Mouse (Mus musculus): Measurements from ENCODE around the gene Micu2.
"Not testable (repeated sequence)": the region's sequence is repeated elsewhere in the genome, so short reads cannot be mapped to it uniquely, and the experiment has no call there.

Micu2 gene

GRCm38 (mm10) chr14:57961861-57962260, 37.2 kb downstream of the Micu2 start:
- no peak for DNase-seq (ENCODE audit: low spot score in 2 of 2)

- no peak for DNase-seq (ENCODE audit: low spot score in 2 of 2)
Measured at GRCm38 (mm10) chr14:57951089-57951488, 48.0 kb downstream of the Micu2 start.

- DNase-seq (ENCODE audit: low spot score in 2 of 2), result no peak
Measured at GRCm38 (mm10) chr14:57945834-57946233, 53.2 kb downstream of the Micu2 start.

GRCm38 (mm10) chr14:57937297-57937696, 61.8 kb downstream of the Micu2 start:
- no peak for DNase-seq (ENCODE audit: low spot score in 2 of 2)

- DNase-seq (ENCODE audit: low spot score in 2 of 2), result no peak
Measured at GRCm38 (mm10) chr14:57934666-57935065, 64.4 kb downstream of the Micu2 start.

- no peak for DNase-seq (ENCODE audit: low spot score in 2 of 2)
Measured at GRCm38 (mm10) chr14:57933608-57934007, 65.5 kb downstream of the Micu2 start.

- no peak for DNase-seq (ENCODE audit: low spot score in 2 of 2)
Measured at GRCm38 (mm10) chr14:57932881-57933443, 66.1 kb downstream of the Micu2 start.

GRCm38 (mm10) chr14:57921428-57922131, 77.5 kb downstream of the Micu2 start:
- DNase-seq (ENCODE audit: low spot score in 2 of 2), result no peak

GRCm38 (mm10) chr14:57920568-57921310, 78.3 kb downstream of the Micu2 start:
- no peak for DNase-seq (ENCODE audit: low spot score in 2 of 2)

GRCm38 (mm10) chr14:57919148-57919875, 79.8 kb downstream of the Micu2 start:
- DNase-seq (ENCODE audit: low spot score in 2 of 2), result no peak

- DNase-seq (ENCODE audit: low spot score in 2 of 2), result no peak
Measured at GRCm38 (mm10) chr14:57915341-57915740, 83.7 kb downstream of the Micu2 start.

GRCm38 (mm10) chr14:57912211-57913007, 86.7 kb downstream of the Micu2 start:
- not testable (repeated sequence) for DNase-seq (ENCODE audit: low spot score in 2 of 2)

GRCm38 (mm10) chr14:57911787-57912186, 87.3 kb downstream of the Micu2 start:
- not testable (repeated sequence) for DNase-seq (ENCODE audit: low spot score in 2 of 2)

- no peak for DNase-seq (ENCODE audit: low spot score in 2 of 2)
Measured at GRCm38 (mm10) chr14:57911316-57911715, 87.7 kb downstream of the Micu2 start.

GRCm38 (mm10) chr14:57910501-57911068, 88.5 kb downstream of the Micu2 start:
- peak; percentile 78 to 84 for DNase-seq (ENCODE audit: low spot score in 2 of 2)

- no peak for DNase-seq (ENCODE audit: low spot score in 2 of 2)
Measured at GRCm38 (mm10) chr14:57909297-57909696, 89.8 kb downstream of the Micu2 start.

- peak; percentile 38 to 53 for DNase-seq (ENCODE audit: low spot score in 2 of 2)
Measured at GRCm38 (mm10) chr14:57908431-57908830, 90.6 kb downstream of the Micu2 start.

GRCm38 (mm10) chr14:57901998-57902397, 97.1 kb downstream of the Micu2 start:
- DNase-seq (ENCODE audit: low spot score in 2 of 2), result no peak

- DNase-seq (ENCODE audit: low spot score in 2 of 2), result no peak
Measured at GRCm38 (mm10) chr14:57896882-57897281, 102.2 kb downstream of the Micu2 start.

GRCm38 (mm10) chr14:57896088-57896871, 102.8 kb downstream of the Micu2 start:
- not testable (repeated sequence) for DNase-seq (ENCODE audit: low spot score in 2 of 2)
